ENCODE assay signal across 14 mouse cellular contexts in the genomic region with DNA sequence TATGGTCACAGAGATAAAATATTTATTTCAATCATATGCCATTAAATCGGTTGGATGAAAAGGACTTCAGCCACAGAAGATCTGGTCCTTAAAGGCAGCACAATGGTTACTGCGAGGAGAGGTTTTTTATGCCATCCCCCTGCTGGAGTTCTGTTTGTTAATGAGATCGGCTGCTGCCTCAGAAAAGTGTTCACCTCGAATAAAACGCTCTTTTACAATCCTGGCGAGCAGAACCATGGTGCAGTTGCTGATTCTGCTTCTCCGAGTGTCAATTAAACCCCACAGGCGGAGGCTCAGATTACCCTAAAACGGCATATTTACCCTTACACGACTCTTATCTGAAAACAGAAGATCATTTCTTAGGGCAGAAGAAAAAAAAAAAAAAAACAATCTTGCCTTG.
DNase-seq lines count a peak whose midpoint lies in the region; ATAC-seq and TF ChIP-seq lines count a peak whose summit lies in the region.
"Had no signal": no experiment of that assay in that cellular context is flagged by ENCODE, and none has a peak within 500 bp of the region (broad histone marks: within the 10 kb centered on the region; RNA-seq: fewer than 3 reads in every experiment).

No protein-coding gene starts in this region.

- no peak for TF ChIP-seq EP300 in stomach, postnatal 0 days (optimal IDR thresholded peaks at IDR 0.05)

- peaks cover 33% of the 10 kb centered on the region for H3K4me1 ChIP-seq in heart, embryonic 12.5 days (replicated peaks)
- H3K4me1 ChIP-seq in stomach, embryonic 16.5 days (ENCODE audit: control insufficient read depth, insufficient read depth, low read length) = peaks cover 18% of the 10 kb centered on the region
- peaks cover 4% of the 10 kb centered on the region; the same call in 1 of the 2 replicates for H3K4me1 ChIP-seq in stomach, postnatal 0 days (replicated peaks; ENCODE audit: control insufficient read depth, insufficient read depth)
- H3K4me1 ChIP-seq in limb, embryonic 13.5 days = peaks cover 43% of the 10 kb centered on the region

- DNase-seq in heart, adult 8-10 months (ENCODE audit: low spot score) = no peak
- no peak for DNase-seq in stomach, postnatal 0 days (ENCODE audit: low spot score)
- no peak for DNase-seq in right cerebral cortex, adult 2 months (ENCODE audit: low spot score in 2 of 2)
- no peak for DNase-seq in testis, postnatal 10 days (ENCODE audit: low spot score)
- DNase-seq: cerebellum, adult 11-12 months; gastrocnemius, postnatal 36 days; kidney, postnatal 14 days; liver, postnatal 0 days; right cerebral cortex, postnatal 14 days; thymus, postnatal 36 days had no signal

- H3K9me3 ChIP-seq in heart, embryonic 12.5 days (replicated peaks) = peaks cover 3% of the 10 kb centered on the region; the same call in 1 of the 2 replicates
- H3K9me3 ChIP-seq in stomach, embryonic 16.5 days (replicated peaks; ENCODE audit: control insufficient read depth, low read length) = 0 out of 2 replicates have a peak, but pooled peaks cover 4% of the 10 kb centered on the region
- H3K9me3 ChIP-seq in stomach, postnatal 0 days (ENCODE audit: control insufficient read depth, low read length) = no peaks in the 10 kb centered on the region
- 0 out of 2 replicates have a peak, but pooled peaks cover 4% of the 10 kb centered on the region for H3K9me3 ChIP-seq in limb, embryonic 13.5 days
- H3K9me3 ChIP-seq: intestine, embryonic 15.5 days had no signal

- no peaks in the 10 kb centered on the region for H3K27me3 ChIP-seq in heart, embryonic 12.5 days (replicated peaks)
- no peaks in the 10 kb centered on the region for H3K27me3 ChIP-seq in stomach, embryonic 16.5 days (ENCODE audit: control insufficient read depth, insufficient read depth, low read length)
- H3K27me3 ChIP-seq in stomach, postnatal 0 days (ENCODE audit: control insufficient read depth, insufficient read depth, low read length) = no peaks in the 10 kb centered on the region
- H3K27me3 ChIP-seq in limb, embryonic 13.5 days = no peaks in the 10 kb centered on the region
- H3K27me3 ChIP-seq: intestine, embryonic 15.5 days had no signal

- no peak for TF ChIP-seq CTCF in stomach, postnatal 0 days (IDR thresholded peaks at IDR 0.05; ENCODE audit: low read depth)

- peak overlapping the region; percentile 43 for H3K4me2 ChIP-seq in heart, embryonic 12.5 days
- 0 out of 2 replicates have a peak overlapping the region, but pooled peaks have one; percentile 5 for H3K4me2 ChIP-seq in stomach, embryonic 16.5 days (ENCODE audit: low read depth, low read length)
- no peak overlapping the region for H3K4me2 ChIP-seq in stomach, postnatal 0 days (replicated peaks; ENCODE audit: low read depth)
- peak overlapping the region; percentile 46 for H3K4me2 ChIP-seq in limb, embryonic 13.5 days (replicated peaks)
- H3K4me2 ChIP-seq: intestine, embryonic 15.5 days had no signal

- H3K9ac ChIP-seq in heart, embryonic 12.5 days = no peak overlapping the region
- H3K9ac ChIP-seq in stomach, embryonic 16.5 days (ENCODE audit: low read length) = no peak overlapping the region
- no peak overlapping the region for H3K9ac ChIP-seq in stomach, postnatal 0 days (ENCODE audit: low read length)
- H3K9ac ChIP-seq in limb, embryonic 13.5 days = no peak overlapping the region
- H3K9ac ChIP-seq: intestine, embryonic 15.5 days; liver, postnatal 0 days had no signal

- WGBS in heart, embryonic 12.5 days = 32% methylated on average over 10 of the region's 10 CpGs
- WGBS in stomach, embryonic 16.5 days = 34% methylated on average over 10 of the region's 10 CpGs
- 33% methylated on average over 10 of the region's 10 CpGs for WGBS in stomach, postnatal 0 days
- 10% methylated on average over 10 of the region's 10 CpGs for WGBS in limb, embryonic 13.5 days

- no peaks in the 10 kb centered on the region for H3K36me3 ChIP-seq in heart, embryonic 12.5 days
- H3K36me3 ChIP-seq in stomach, embryonic 16.5 days (ENCODE audit: control insufficient read depth, insufficient read depth, low read length) = no peaks in the 10 kb centered on the region
- no peaks in the 10 kb centered on the region for H3K36me3 ChIP-seq in stomach, postnatal 0 days (ENCODE audit: control insufficient read depth, insufficient read depth, low read length)
- peaks cover 6% of the 10 kb centered on the region; the same call in 1 of the 2 replicates for H3K36me3 ChIP-seq in limb, embryonic 13.5 days
- H3K36me3 ChIP-seq: intestine, embryonic 15.5 days had no signal

- ATAC-seq in heart, embryonic 12.5 days (ENCODE audit: insufficient number of reproducible peaks, low FRiP score) = no peak
- ATAC-seq in stomach, embryonic 16.5 days (ENCODE audit: insufficient read depth, low FRiP score) = no peak
- ATAC-seq in stomach, postnatal 0 days (ENCODE audit: low FRiP score, low TSS enrichment) = no peak
- ATAC-seq in limb, embryonic 13.5 days (ENCODE audit: low FRiP score, low read depth) = no peak
- ATAC-seq: intestine, embryonic 15.5 days; liver, postnatal 0 days had no signal

- H3K27ac ChIP-seq in heart, embryonic 12.5 days (ENCODE audit: poor library complexity, severe bottlenecking) = no peak overlapping the region
- no peak overlapping the region for H3K27ac ChIP-seq in stomach, embryonic 16.5 days (ENCODE audit: low read length)
- H3K27ac ChIP-seq in stomach, postnatal 0 days (replicated peaks) = no peak overlapping the region
- no peak overlapping the region for H3K27ac ChIP-seq in limb, embryonic 13.5 days
- H3K27ac ChIP-seq: intestine, embryonic 15.5 days had no signal

- no peak overlapping the region for H3K4me3 ChIP-seq in heart, embryonic 12.5 days
- H3K4me3 ChIP-seq in stomach, embryonic 16.5 days (replicated peaks; ENCODE audit: low read length) = no peak overlapping the region
- H3K4me3 ChIP-seq in stomach, postnatal 0 days (ENCODE audit: low read depth, low read length) = no peak overlapping the region
- H3K4me3 ChIP-seq in limb, embryonic 13.5 days = no peak overlapping the region
- H3K4me3 ChIP-seq: intestine, embryonic 15.5 days had no signal
